16 mouse cellular contexts compared by ENCODE assay signal in genomic region chrX:134582270-134582669, GRCm38 (mm10). TPM values are rescaled to one million over a fixed set of nuclear protein-coding genes. Genes with fewer than 3 reads are reported as not detected.
DNase-seq lines count a peak whose midpoint lies in the region; ATAC-seq and TF ChIP-seq lines count a peak whose summit lies in the region.
"Had no signal": no experiment of that assay in that cellular context is flagged by ENCODE, and none has a peak within 500 bp of the region (broad histone marks: within the 10 kb centered on the region; RNA-seq: fewer than 3 reads in every experiment).

No protein-coding gene starts in this region.

- TF ChIP-seq CTCF in lung, adult 2 months (IDR thresholded peaks at IDR 0.05; ENCODE audit: insufficient read depth, low read length): no peak
- no peak for TF ChIP-seq CTCF in lung, postnatal 0 days (IDR thresholded peaks at IDR 0.05)
- TF ChIP-seq CTCF in MEL (IDR thresholded peaks at IDR 0.05 in 2 of 3, conservative IDR thresholded peaks at IDR 0.05 in 1 of 3; ENCODE audit: control insufficient read depth in 1 of 3, insufficient read depth in 1 of 3, low read depth in 2 of 3, low read length in 3 of 3, poor library complexity in 1 of 3, severe bottlenecking in 1 of 3): no peak
- no peak for TF ChIP-seq CTCF in liver, adult 2 months (IDR thresholded peaks at IDR 0.05; ENCODE audit: low read depth, low read length)

- 79% methylated on average over 11 of the region's 11 CpGs for WGBS in lung, adult 2 months
- WGBS in lung, postnatal 0 days: 73% methylated on average over 11 of the region's 11 CpGs
- 89% methylated on average over 11 of the region's 11 CpGs for WGBS in liver, adult 2 months
- WGBS in macrophage (ENCODE audit: missing documents): 18% methylated on average over 9 of the region's 11 CpGs

- no peak for TF ChIP-seq EP300 in lung, postnatal 0 days (IDR thresholded peaks at IDR 0.05)
- no peak for TF ChIP-seq EP300 in MEL (IDR thresholded peaks at IDR 0.05; ENCODE audit: low read depth in 1 of 2, low read length in 2 of 2)

- no peak overlapping the region for H3K4me2 ChIP-seq in lung, postnatal 0 days (replicated peaks; ENCODE audit: low read depth, low read length)
- H3K4me2 ChIP-seq: forebrain, embryonic 15.5 days; hindbrain, embryonic 13.5 days; limb, embryonic 15.5 days; midbrain, embryonic 15.5 days had no signal

- no peak for TF ChIP-seq POLR2A in lung, adult 2 months (IDR thresholded peaks at IDR 0.05; ENCODE audit: borderline replicate concordance, extremely low read depth, low read depth, low read length)
- no peak for TF ChIP-seq POLR2A in MEL (IDR thresholded peaks at IDR 0.05; ENCODE audit: control insufficient read depth in 1 of 2, insufficient read depth in 1 of 2, low read depth in 1 of 2, low read length in 2 of 2, poor library complexity in 1 of 2)
- TF ChIP-seq POLR2A in liver, adult 2 months (IDR thresholded peaks at IDR 0.05; ENCODE audit: extremely low read depth, insufficient read depth, low read length): no peak

- H3K4me1 ChIP-seq in lung, adult 2 months (ENCODE audit: control insufficient read depth, insufficient read depth, low read length): no peaks in the 10 kb centered on the region
- no peaks in the 10 kb centered on the region for H3K4me1 ChIP-seq in lung, postnatal 0 days (ENCODE audit: insufficient read depth, low read depth, low read length)
- H3K4me1 ChIP-seq in MEL (ENCODE audit: control insufficient read depth in 1 of 2, insufficient read depth in 2 of 2, low read length in 2 of 2): peaks cover 25 to 32% of the 10 kb centered on the region in 2 experiments
- H3K4me1 ChIP-seq in liver, adult 2 months (ENCODE audit: control insufficient read depth, insufficient read depth, low read length): peaks cover 3% of the 10 kb centered on the region; the same call in 1 of the 2 replicates
- H3K4me1 ChIP-seq: limb, embryonic 15.5 days had no signal

- H3K36me3 ChIP-seq in lung, postnatal 0 days (ENCODE audit: insufficient read depth, low read length): no peaks in the 10 kb centered on the region
- H3K36me3 ChIP-seq in MEL (ENCODE audit: control insufficient read depth in 1 of 2, insufficient read depth in 2 of 2, low read length in 2 of 2) (peaks cover 11 to 50% of the 10 kb centered on the region in 2 experiments), macrophage (ENCODE audit: inconsistent target) (no peaks in the 10 kb centered on the region)
- H3K36me3 ChIP-seq in liver, adult 2 months (ENCODE audit: control insufficient read depth, insufficient read depth, low read length): no peaks in the 10 kb centered on the region; the same call in 1 of the 2 replicates
- H3K36me3 ChIP-seq: forebrain, embryonic 15.5 days; hindbrain, embryonic 13.5 days; limb, embryonic 15.5 days; midbrain, embryonic 15.5 days had no signal

- no peaks in the 10 kb centered on the region for H3K9me3 ChIP-seq in lung, postnatal 0 days (ENCODE audit: low read length)
- H3K9me3 ChIP-seq in MEL (replicated peaks; ENCODE audit: insufficient read depth, low read length): no peaks in the 10 kb centered on the region
- H3K9me3 ChIP-seq: forebrain, embryonic 15.5 days; hindbrain, embryonic 13.5 days; limb, embryonic 15.5 days; midbrain, embryonic 15.5 days had no signal

- H3K9ac ChIP-seq in lung, postnatal 0 days (replicated peaks; ENCODE audit: low read depth): no peak overlapping the region
- peak overlapping the region; percentile 90 for H3K9ac ChIP-seq in MEL (ENCODE audit: control insufficient read depth, low read depth, low read length, poor library complexity, severe bottlenecking)
- H3K9ac ChIP-seq in liver, adult 2 months (ENCODE audit: low read depth, low read length): no peak overlapping the region
- H3K9ac ChIP-seq: forebrain, embryonic 15.5 days; hindbrain, embryonic 13.5 days; limb, embryonic 15.5 days; midbrain, embryonic 15.5 days had no signal

- peak overlapping the region; percentile 31 for H3K4me3 ChIP-seq in lung, adult 2 months (replicated peaks; ENCODE audit: extremely low read depth, low read depth, low read length)
- no peak overlapping the region for H3K4me3 ChIP-seq in lung, postnatal 0 days (ENCODE audit: low read depth, low read length)
- H3K4me3 ChIP-seq in MEL (ENCODE audit: control insufficient read depth in 1 of 2, insufficient read depth in 1 of 2, low read depth in 2 of 2, low read length in 2 of 2): peak overlapping the region; percentile 75 to 85
- peak overlapping the region; percentile 33; the same call in 1 of the 2 replicates for H3K4me3 ChIP-seq in liver, adult 2 months (ENCODE audit: insufficient read depth, low read depth, low read length)
- peak overlapping the region; percentile 62 for H3K4me3 ChIP-seq in macrophage (ENCODE audit: inconsistent target)
- H3K4me3 ChIP-seq: forebrain, embryonic 15.5 days; hindbrain, embryonic 13.5 days; limb, embryonic 15.5 days; midbrain, embryonic 15.5 days had no signal

- no peak for DNase-seq in lung, adult 2 months
- DNase-seq in lung, postnatal 0 days (ENCODE audit: low spot score): no peak
- DNase-seq in MEL (ENCODE audit: low read depth, low spot score): peak; percentile 85
- no peak for DNase-seq in liver, adult 2 months (ENCODE audit: extremely low read depth, low read depth, low spot score)
- no peak for DNase-seq in frontal cortex, postnatal 10 days (ENCODE audit: low spot score in 2 of 2)
- DNase-seq in frontal cortex, postnatal 36 days (ENCODE audit: low spot score in 2 of 2): no peak
- no peak for DNase-seq in layer of hippocampus, postnatal 10 days (ENCODE audit: low spot score in 2 of 2)
- DNase-seq: cerebellum, adult 11 months; cerebellum, postnatal 14 days; kidney, postnatal 4 days; lung, postnatal 36 days had no signal

- H3K27me3 ChIP-seq in lung, postnatal 0 days (replicated peaks; ENCODE audit: insufficient read depth, low read length): no peaks in the 10 kb centered on the region
- H3K27me3 ChIP-seq in MEL (ENCODE audit: control insufficient read depth in 1 of 2, insufficient read depth in 2 of 2, low read length in 2 of 2): no peaks in the 10 kb centered on the region
- no peaks in the 10 kb centered on the region for H3K27me3 ChIP-seq in liver, adult 2 months (ENCODE audit: control insufficient read depth, insufficient read depth, low read length)
- H3K27me3 ChIP-seq: forebrain, embryonic 15.5 days; hindbrain, embryonic 13.5 days; limb, embryonic 15.5 days; midbrain, embryonic 15.5 days had no signal

- no peak overlapping the region for H3K27ac ChIP-seq in lung, postnatal 0 days (ENCODE audit: low read length)
- H3K27ac ChIP-seq in MEL (ENCODE audit: control insufficient read depth, low read depth, low read length) (peak overlapping the region; percentile 99), macrophage (peak overlapping the region; percentile 86)
- no peak overlapping the region; the same call in 1 of the 2 replicates for H3K27ac ChIP-seq in liver, adult 2 months (replicated peaks; ENCODE audit: insufficient read depth, low read depth, low read length)
- H3K27ac ChIP-seq: forebrain, embryonic 15.5 days; hindbrain, embryonic 13.5 days; limb, embryonic 15.5 days; midbrain, embryonic 15.5 days had no signal

- no peak for TF ChIP-seq RAD21 in MEL (IDR thresholded peaks at IDR 0.05; ENCODE audit: low read depth, low read length)

- no peak for ATAC-seq in lung, postnatal 0 days
- ATAC-seq: forebrain, embryonic 15.5 days; midbrain, embryonic 15.5 days had no signal

- H3K79me2 ChIP-seq in MEL (ENCODE audit: control insufficient read depth, insufficient read depth, low read length, poor library complexity) (peaks cover 89% of the 10 kb centered on the region), macrophage (ENCODE audit: inconsistent target) (peaks cover 68% of the 10 kb centered on the region)
- no peaks in the 10 kb centered on the region for H3K79me2 ChIP-seq in liver, adult 2 months (ENCODE audit: control insufficient read depth, insufficient read depth, low read length)

RNA-seq across cellular contexts. Expression of gene Btk, which starts 1.1 kb away (rescaled TPM):
- polyA plus RNA-seq in lung, adult 2 months (2012; rRNA removed): 1.6 and 3.3 TPM in 2 replicates
- polyA plus RNA-seq in lung, postnatal 0 days (2015; fragmentation: Nextera tagmentation; extraction: Ambion mirVana): 2.2 and 2.7 TPM in 2 replicates
- total RNA-seq in MEL (2012; rRNA removed): 134 and 137 TPM in 2 replicates
- 100 to 1,000 TPM; 291 to 327 TPM for polyA plus RNA-seq in MEL (2012; ENCODE audit: insufficient read depth in 1 of 2, insufficient read length in 2 of 2, low read depth in 1 of 2, low replicate concordance in 2 of 2, missing spikeins in 1 of 2)
- 0.83 and 0.87 TPM in 2 replicates for total RNA-seq in liver, adult 2 months (2014; rRNA removed)
- polyA plus RNA-seq in liver, adult 2 months (2012; rRNA removed): 0.25 and 0.35 TPM in 2 replicates
- total RNA-seq in macrophage (2018; cell fraction: chromatin; rRNA removed): 100 to 1,000 TPM in 10 of 26 experiments, 10 to 100 TPM in 16; 17.4 to 128 (median 93.5) TPM
- total RNA-seq in macrophage (2018; cell fraction: cytosol; rRNA removed): 10 to 100 TPM; 38.5 to 76.3 (median 61.3) TPM
- total RNA-seq in macrophage (2018; cell fraction: nucleus; rRNA removed): 10 to 100 TPM; 19.3 to 90.1 (median 57.6) TPM
- polyA plus RNA-seq in macrophage (2018): 63.3 to 94.7 TPM (median 69.5 TPM) in 3 replicates
- 1 to 10 TPM; 1.3 to 1.5 TPM for total RNA-seq in layer of hippocampus, postnatal 10 days (2021)

RNA-seq across cellular contexts. Expression of gene Rpl36a, which starts 3.2 kb away (rescaled TPM):
- polyA plus RNA-seq in lung, adult 2 months (2012; rRNA removed): 73.7 and 105 TPM in 2 replicates
- 278 and 304 TPM in 2 replicates for polyA plus RNA-seq in lung, postnatal 0 days (2015; fragmentation: Nextera tagmentation; extraction: Ambion mirVana)
- total RNA-seq in MEL (2012; rRNA removed): 6,735 and 6,935 TPM in 2 replicates
- 1,000 to 10,000 TPM in 1 of 2 experiments, not detected in 1; 1,673 TPM for polyA plus RNA-seq in MEL (2012; ENCODE audit: insufficient read depth in 1 of 2, insufficient read length in 2 of 2, low read depth in 1 of 2, low replicate concordance in 2 of 2, missing spikeins in 1 of 2)
- total RNA-seq in liver, adult 2 months (2014; rRNA removed): 349 and 403 TPM in 2 replicates
- polyA plus RNA-seq in liver, adult 2 months (2012; rRNA removed): 77.1 and 85.4 TPM in 2 replicates
- 100 to 1,000 TPM in 1 of 26 experiments, 10 to 100 TPM in 21, 1 to 10 TPM in 4; 6.0 to 117 (median 19.9) TPM for total RNA-seq in macrophage (2018; cell fraction: chromatin; rRNA removed)
- 100 to 1,000 TPM; 171 to 567 (median 285) TPM for total RNA-seq in macrophage (2018; cell fraction: cytosol; rRNA removed)
- 10 to 100 TPM; 20.5 to 83.5 (median 44.0) TPM for total RNA-seq in macrophage (2018; cell fraction: nucleus; rRNA removed)
- 215 to 617 TPM (median 581 TPM) in 3 replicates for polyA plus RNA-seq in macrophage (2018)
- 100 to 1,000 TPM; 211 to 227 TPM for total RNA-seq in layer of hippocampus, postnatal 10 days (2021)

RNA-seq across cellular contexts. Expression of gene Gla, which starts 18.7 kb away (rescaled TPM):
- 1.5 and 2.6 TPM in 2 replicates for polyA plus RNA-seq in lung, adult 2 months (2012; rRNA removed)
- polyA plus RNA-seq in lung, postnatal 0 days (2015; fragmentation: Nextera tagmentation; extraction: Ambion mirVana): 3.9 and 4.1 TPM in 2 replicates
- 10.0 and 10.2 TPM in 2 replicates for total RNA-seq in MEL (2012; rRNA removed)
- polyA plus RNA-seq in MEL (2012; ENCODE audit: insufficient read depth in 1 of 2, insufficient read length in 2 of 2, low read depth in 1 of 2, low replicate concordance in 2 of 2, missing spikeins in 1 of 2) (10 to 100 TPM in 1 of 2 experiments, not detected in 1; 17.0 TPM), macrophage (2018) (134 to 148 TPM (median 144 TPM) in 3 replicates)
- total RNA-seq in liver, adult 2 months (2014; rRNA removed): 5.2 and 5.7 TPM in 2 replicates
- 1.2 and 1.6 TPM in 2 replicates for polyA plus RNA-seq in liver, adult 2 months (2012; rRNA removed)
- total RNA-seq in macrophage (2018; cell fraction: chromatin; rRNA removed): 10 to 100 TPM; 10.9 to 59.2 (median 41.3) TPM
- total RNA-seq in macrophage (2018; cell fraction: cytosol; rRNA removed): 100 to 1,000 TPM; 171 to 247 (median 204) TPM
- total RNA-seq in macrophage (2018; cell fraction: nucleus; rRNA removed): 100 to 1,000 TPM in 24 of 26 experiments, 10 to 100 TPM in 2; 45.0 to 210 (median 166) TPM
- 1 to 10 TPM; 6.9 to 7.8 TPM for total RNA-seq in layer of hippocampus, postnatal 10 days (2021)

RNA-seq across cellular contexts. Expression of gene Hnrnph2, which starts 18.7 kb away (rescaled TPM):
- 9.8 and 23.7 TPM in 2 replicates for polyA plus RNA-seq in lung, adult 2 months (2012; rRNA removed)
- 93.7 and 100 TPM in 2 replicates for polyA plus RNA-seq in lung, postnatal 0 days (2015; fragmentation: Nextera tagmentation; extraction: Ambion mirVana)
- total RNA-seq in MEL (2012; rRNA removed): 127 and 134 TPM in 2 replicates
- polyA plus RNA-seq in MEL (2012; ENCODE audit: insufficient read depth in 1 of 2, insufficient read length in 2 of 2, low read depth in 1 of 2, low replicate concordance in 2 of 2, missing spikeins in 1 of 2): 100 to 1,000 TPM; 200 to 295 TPM
- 33.6 and 42.8 TPM in 2 replicates for total RNA-seq in liver, adult 2 months (2014; rRNA removed)
- polyA plus RNA-seq in liver, adult 2 months (2012; rRNA removed): 6.7 and 9.0 TPM in 2 replicates
- total RNA-seq in macrophage (2018; cell fraction: chromatin; rRNA removed): 100 to 1,000 TPM in 2 of 26 experiments, 10 to 100 TPM in 24; 30.2 to 113 (median 69.6) TPM
- total RNA-seq in macrophage (2018; cell fraction: cytosol; rRNA removed): 100 to 1,000 TPM; 100 to 142 (median 120) TPM
- 100 to 1,000 TPM; 117 to 188 (median 144) TPM for total RNA-seq in macrophage (2018; cell fraction: nucleus; rRNA removed)
- 110 to 217 TPM (median 123 TPM) in 3 replicates for polyA plus RNA-seq in macrophage (2018)
- 100 to 1,000 TPM; 128 to 133 TPM for total RNA-seq in layer of hippocampus, postnatal 10 days (2021)

RNA-seq across cellular contexts. Expression of gene Timm8a1, which starts 40.6 kb away (rescaled TPM):
- 0.33 and 0.98 TPM in 2 replicates for polyA plus RNA-seq in lung, adult 2 months (2012; rRNA removed)
- polyA plus RNA-seq in lung, postnatal 0 days (2015; fragmentation: Nextera tagmentation; extraction: Ambion mirVana): 24.7 and 24.9 TPM in 2 replicates
- total RNA-seq in MEL (2012; rRNA removed): 217 and 240 TPM in 2 replicates
- polyA plus RNA-seq in MEL (2012; ENCODE audit: insufficient read depth in 1 of 2, insufficient read length in 2 of 2, low read depth in 1 of 2, low replicate concordance in 2 of 2, missing spikeins in 1 of 2) (100 to 1,000 TPM; 267 to 449 TPM), macrophage (2018) (8.9 to 25.3 TPM (median 13.0 TPM) in 3 replicates)
- total RNA-seq in liver, adult 2 months (2014; rRNA removed): 29.4 and 39.0 TPM in 2 replicates
- polyA plus RNA-seq in liver, adult 2 months (2012; rRNA removed): 3.6 and 3.8 TPM in 2 replicates
- 1 to 10 TPM in 23 of 26 experiments, under 1 TPM in 1, not detected in 2; 0.90 to 5.5 (median 2.0) TPM for total RNA-seq in macrophage (2018; cell fraction: chromatin; rRNA removed)
- total RNA-seq in macrophage (2018; cell fraction: cytosol; rRNA removed): 10 to 100 TPM in 14 of 26 experiments, 1 to 10 TPM in 12; 7.7 to 11.9 (median 10.1) TPM
- 10 to 100 TPM in 1 of 26 experiments, 1 to 10 TPM in 25; 1.8 to 10.8 (median 4.4) TPM for total RNA-seq in macrophage (2018; cell fraction: nucleus; rRNA removed)
- total RNA-seq in layer of hippocampus, postnatal 10 days (2021): 10 to 100 TPM; 24.4 to 27.8 TPM

Comparison
In these comparisons a context has a peak if more than half of its experiments do, and no peak if none do; other contexts are left out.
1. H3K27ac ChIP-seq: peak in MEL (single experiment) and macrophage (single experiment); none in lung, postnatal 0 days (single experiment) and liver, adult 2 months (single experiment).
2. RNA of gene Btk, which starts 1.1 kb away (polyA plus RNA-seq): 291 to 327 TPM in MEL and 63.3 to 94.7 TPM in macrophage; 1.6 to 3.3 TPM in lung, adult 2 months, 2.2 to 2.7 TPM in lung, postnatal 0 days and 0.25 to 0.35 TPM in liver, adult 2 months; every median in the first group is over 10 times any median in the second.